Mouse (Mus musculus): ENCODE measurements at regions not wholly inside any gene's neighbourhood (a gene's known extent, or its start where the extent isn't known, plus 50 kb on each side); places are given as distances from the start of the nearest gene placed in this dataset.
"Not testable (repeated sequence)": the region's sequence is repeated elsewhere in the genome, so short reads cannot be mapped to it uniquely, and the experiment has no call there.

- no peak for DNase-seq
- intact Hi-C loops (cut with DNase I) = no loop called here
Measured at GRCm38 (mm10) chr12:32434506-32435002, 56.0 kb downstream of the Ccdc71l start.

- DNase-seq = peak; percentile 1 to 6
- intact Hi-C loops (cut with DNase I) = no loop called here
Measured at GRCm38 (mm10) chr12:32435126-32435525, 56.6 kb downstream of the Ccdc71l start.

- DNase-seq = no peak
- intact Hi-C loops (cut with DNase I) = no loop called here
Measured at GRCm38 (mm10) chr12:32438209-32438608, 59.7 kb downstream of the Ccdc71l start.

GRCm38 (mm10) chr12:32444770-32445169 is 66.3 kb downstream of the Ccdc71l start:
- DNase-seq = no peak
- intact Hi-C loops (cut with DNase I) = no loop called here

- intact Hi-C loops (cut with DNase I) = no loop called here
- DNase-seq = no peak
Measured at GRCm38 (mm10) chr12:32445874-32446273, 67.4 kb downstream of the Ccdc71l start.

GRCm38 (mm10) chr12:32449373-32449772 is 70.9 kb downstream of the Ccdc71l start:
- DNase-seq = no peak
- intact Hi-C loops (cut with DNase I) = no loop called here

GRCm38 (mm10) chr12:32451226-32451625 is 72.7 kb downstream of the Ccdc71l start:
- intact Hi-C loops (cut with DNase I) = no loop called here
- no peak for DNase-seq

- DNase-seq = peak; percentile 56 to 69
- intact Hi-C loops (cut with DNase I) = no loop called here
Measured at GRCm38 (mm10) chr12:32454794-32455193, 76.3 kb downstream of the Ccdc71l start.

- intact Hi-C loops (cut with DNase I); DNase-seq: not testable (repeated sequence)
Measured at GRCm38 (mm10) chr12:32455231-32455630, 76.7 kb downstream of the Ccdc71l start.

GRCm38 (mm10) chr12:32455913-32456312 is 77.4 kb downstream of the Ccdc71l start:
- intact Hi-C loops (cut with DNase I) = no loop called here
- DNase-seq = no peak

- intact Hi-C loops (cut with DNase I) = no loop called here
- no peak for DNase-seq
Measured at GRCm38 (mm10) chr12:32456796-32457195, 78.3 kb downstream of the Ccdc71l start.

GRCm38 (mm10) chr12:32458386-32458785 is 79.9 kb downstream of the Ccdc71l start:
- no peak for DNase-seq
- intact Hi-C loops (cut with DNase I) = no loop called here

- intact Hi-C loops (cut with DNase I) = no loop called here
Measured at GRCm38 (mm10) chr12:32460330-32460998, 82.0 kb downstream of the Ccdc71l start.

GRCm38 (mm10) chr12:32465371-32465770 is 86.9 kb downstream of the Ccdc71l start:
- intact Hi-C loops (cut with DNase I) = no loop called here
- DNase-seq = peak; percentile 47 to 53

More at GRCm38 (mm10) chr12:32460330-32460998, 82.0 kb downstream of the Ccdc71l start:
- no peak for DNase-seq

GRCm38 (mm10) chr12:32469863-32470262 is 91.4 kb downstream of the Ccdc71l start:
- intact Hi-C loops (cut with DNase I) = no loop called here
- no peak for DNase-seq

GRCm38 (mm10) chr12:32479451-32479850 is 100.9 kb downstream of the Ccdc71l start:
- intact Hi-C loops (cut with DNase I) = no loop called here
- DNase-seq = no peak

GRCm38 (mm10) chr12:32480268-32480667 is 101.8 kb downstream of the Ccdc71l start:
- intact Hi-C loops (cut with DNase I) = no loop called here
- no peak for DNase-seq

- intact Hi-C loops (cut with DNase I) = no loop called here
- no peak for DNase-seq
Measured at GRCm38 (mm10) chr12:32481051-32481450, 102.5 kb downstream of the Ccdc71l start.

- DNase-seq = no peak
- intact Hi-C loops (cut with DNase I) = no loop called here
Measured at GRCm38 (mm10) chr12:32482343-32482742, 103.8 kb downstream of the Ccdc71l start.

GRCm38 (mm10) chr12:32482777-32483176 is 104.3 kb downstream of the Ccdc71l start:
- intact Hi-C loops (cut with DNase I) = no loop called here
- DNase-seq = no peak

- intact Hi-C loops (cut with DNase I) = no loop called here
- peak; percentile 14 to 36 for DNase-seq
Measured at GRCm38 (mm10) chr12:32486246-32486645, 107.7 kb downstream of the Ccdc71l start.

- intact Hi-C loops (cut with DNase I) = no loop called here
- no peak for DNase-seq
Measured at GRCm38 (mm10) chr12:32486729-32487128, 108.2 kb downstream of the Ccdc71l start.

All from heart, postnatal 10 days (tissue).